Mouse (Mus musculus) CH12.LX (cell line): ENCODE data around the gene Gm7271. TPM values are rescaled to one million over a fixed set of nuclear protein-coding genes. Genes with fewer than 3 reads are reported as not detected.

Source experiments
- DNase-seq: peaks from one replicate; pipeline ENCODE4 v3.0.0-alpha.2; 2013; ENCODE audit errors: extremely low read depth
- H3K27ac ChIP-seq: 2 replicates; pipeline ENCODE4 v1.5.1; 2012; ENCODE audit warnings: low read depth, mild to moderate bottlenecking, control low read depth, moderate library complexity; ENCODE audit not compliant: insufficient read depth
- H3K27me3 ChIP-seq: replicated peaks from 2 replicates; pipeline ENCODE3; 2012; ENCODE audit warnings: inconsistent platforms
- H3K36me3 ChIP-seq, 2 experiments: replicated peaks in 1 of 2; 2 replicates each; pipeline versions ENCODE3 to v1.6.1; 2012; ENCODE audit warnings: inconsistent platforms in 1 of 2, low read length in 1 of 2, mild to moderate bottlenecking in 1 of 2, mixed read lengths in 1 of 2, moderate library complexity in 1 of 2; ENCODE audit not compliant: control insufficient read depth in 1 of 2, insufficient read depth in 1 of 2
- H3K4me1 ChIP-seq, 2 experiments: 2 replicates each; pipeline ENCODE4 v1.6.1; 2012; ENCODE audit warnings: inconsistent platforms in 1 of 2, moderate library complexity in 1 of 2; ENCODE audit not compliant: insufficient read depth in 2 of 2, control insufficient read depth in 1 of 2
- H3K4me2 ChIP-seq: 2 replicates; pipeline ENCODE4 v1.6.1; 2012; ENCODE audit warnings: low read depth, mild to moderate bottlenecking, control low read depth; ENCODE audit not compliant: poor library complexity, insufficient read depth, severe bottlenecking
- H3K4me3 ChIP-seq, 3 experiments: fragments of 150-350 bp in 1 of 3; sonication (generic) in 1 of 3; replicated peaks in 1 of 3; 2 replicates each; pipeline versions ENCODE3 to v1.5.1; 2011 to 2012; ENCODE audit warnings: low read depth in 2 of 3, low read length in 2 of 3, mild to moderate bottlenecking in 2 of 3, moderate library complexity in 2 of 3, control low read depth in 1 of 3, improper control_type of control experiment in 1 of 3, inconsistent platforms in 1 of 3, mixed read lengths in 1 of 3; ENCODE audit not compliant: poor library complexity in 1 of 3
- H3K79me2 ChIP-seq: replicated peaks from 2 replicates; pipeline ENCODE4 v1.6.1; 2012; ENCODE audit warnings: mild to moderate bottlenecking, moderate library complexity; ENCODE audit not compliant: control insufficient read depth, poor library complexity, insufficient read depth, severe bottlenecking; ENCODE audit errors: extremely low read depth
- H3K9ac ChIP-seq: 2 replicates; pipeline ENCODE4 v1.6.1; 2012; ENCODE audit warnings: low read depth, mild to moderate bottlenecking, control low read depth, moderate library complexity; ENCODE audit not compliant: insufficient read depth
- H3K9me3 ChIP-seq: replicated peaks from 2 replicates; pipeline ENCODE3; 2012; ENCODE audit warnings: low read length, inconsistent platforms, mixed read lengths
- BHLHE40 ChIP-seq: IDR thresholded peaks from 2 replicates; pipeline ENCODE4 v1.6.1; 2011; ENCODE audit warnings: mild to moderate bottlenecking, low read depth, low read length, improper control_type of control experiment
- CHD1 ChIP-seq: IDR thresholded peaks from 2 replicates; pipeline ENCODE4 v1.6.1; 2012; ENCODE audit warnings: low read depth, low read length, improper control_type of control experiment, inconsistent platforms
- CHD2 ChIP-seq: IDR thresholded peaks from 2 replicates; pipeline ENCODE4 v1.6.1; 2011; ENCODE audit warnings: low read length, improper control_type of control experiment
- EP300 ChIP-seq: IDR thresholded peaks from 2 replicates; pipeline ENCODE4 v1.6.1; 2011; ENCODE audit warnings: low read length, improper control_type of control experiment
- ETS1 ChIP-seq: conservative IDR thresholded peaks from 2 replicates; pipeline ENCODE4 v1.6.1; 2012; ENCODE audit warnings: low read depth, mild to moderate bottlenecking, inconsistent platforms, low read length, improper control_type of control experiment, moderate library complexity
- GABPA ChIP-seq: IDR thresholded peaks from 2 replicates; pipeline ENCODE4 v1.6.1; 2012; ENCODE audit warnings: low read depth, low read length, improper control_type of control experiment, inconsistent platforms; ENCODE audit not compliant: insufficient replicate concordance
- HCFC1 ChIP-seq: IDR thresholded peaks from 2 replicates; pipeline ENCODE4 v1.6.1; 2012; ENCODE audit warnings: low read depth, mild to moderate bottlenecking, inconsistent platforms, low read length, improper control_type of control experiment
- IRF4 ChIP-seq: IDR thresholded peaks from 2 replicates; pipeline ENCODE4 v1.6.1; 2014; ENCODE audit warnings: low read depth, mild to moderate bottlenecking, inconsistent platforms, low read length, improper control_type of control experiment
- JUN ChIP-seq: IDR thresholded peaks from 2 replicates; pipeline ENCODE4 v1.6.1; 2011; ENCODE audit warnings: low read depth, mild to moderate bottlenecking, low read length, improper control_type of control experiment, moderate library complexity; ENCODE audit not compliant: insufficient read depth
- JUND ChIP-seq: conservative IDR thresholded peaks from 2 replicates; pipeline ENCODE4 v1.6.1; 2011; ENCODE audit warnings: low read depth, low read length, improper control_type of control experiment
- KAT2A ChIP-seq: IDR thresholded peaks from 2 replicates; pipeline ENCODE4 v1.6.1; 2012; ENCODE audit warnings: low read length, improper control_type of control experiment, inconsistent platforms; ENCODE audit not compliant: insufficient replicate concordance
- MAFK ChIP-seq: IDR thresholded peaks from 2 replicates; pipeline ENCODE4 v1.6.1; 2011; ENCODE audit warnings: low read length, improper control_type of control experiment; ENCODE audit not compliant: insufficient replicate concordance
- MAZ ChIP-seq: IDR thresholded peaks from 2 replicates; pipeline ENCODE4 v1.6.1; 2012; ENCODE audit warnings: low read depth, mild to moderate bottlenecking, inconsistent platforms, low read length, improper control_type of control experiment, moderate library complexity
- MEF2A ChIP-seq: IDR thresholded peaks from 2 replicates; pipeline ENCODE4 v1.6.1; 2014; ENCODE audit warnings: low read depth, mild to moderate bottlenecking, inconsistent platforms, low read length, improper control_type of control experiment, borderline replicate concordance
- MXI1 ChIP-seq: IDR thresholded peaks from 2 replicates; pipeline ENCODE4 v1.6.1; 2011; ENCODE audit warnings: mild to moderate bottlenecking, low read depth, low read length, improper control_type of control experiment
- PAX5 ChIP-seq: IDR thresholded peaks from 2 replicates; pipeline ENCODE4 v1.6.1; 2012; ENCODE audit warnings: low read length, inconsistent platforms, mixed read lengths
- POLR2A ChIP-seq: IDR thresholded peaks from 2 replicates; pipeline ENCODE4 v1.6.1; 2011; ENCODE audit warnings: low read depth, mild to moderate bottlenecking, improper control_type of control experiment, low read length
- POLR2AphosphoS2 ChIP-seq: IDR thresholded peaks from 2 replicates; pipeline ENCODE4 v1.6.1; 2011; ENCODE audit warnings: low read depth, low read length, improper control_type of control experiment
- RAD21 ChIP-seq: IDR thresholded peaks from 2 replicates; pipeline ENCODE4 v1.6.1; 2011; ENCODE audit warnings: low read depth, mild to moderate bottlenecking, low read length, improper control_type of control experiment, moderate library complexity
- SIN3A ChIP-seq: IDR thresholded peaks from 2 replicates; pipeline ENCODE4 v1.6.1; 2012; ENCODE audit warnings: low read length, improper control_type of control experiment, inconsistent platforms
- SMC3 ChIP-seq: IDR thresholded peaks from 2 replicates; pipeline ENCODE4 v1.6.1; 2011; ENCODE audit warnings: low read depth, low read length, improper control_type of control experiment
- TBP ChIP-seq: conservative IDR thresholded peaks from 2 replicates; pipeline ENCODE4 v1.6.1; 2011; ENCODE audit warnings: low read depth, low read length, improper control_type of control experiment
- TCF12 ChIP-seq: IDR thresholded peaks from 2 replicates; pipeline ENCODE4 v1.6.1; 2014; ENCODE audit warnings: low read depth, mild to moderate bottlenecking, inconsistent platforms, low read length, improper control_type of control experiment
- UBTF ChIP-seq: IDR thresholded peaks from 2 replicates; pipeline ENCODE4 v1.6.1; 2012; ENCODE audit warnings: low read depth, mild to moderate bottlenecking, inconsistent platforms, low read length, improper control_type of control experiment, moderate library complexity
- USF1 ChIP-seq: IDR thresholded peaks from 2 replicates; pipeline ENCODE4 v1.6.1; 2014; ENCODE audit warnings: low read depth, mild to moderate bottlenecking, inconsistent platforms, low read length, improper control_type of control experiment
- USF2 ChIP-seq: conservative IDR thresholded peaks from 2 replicates; pipeline ENCODE4 v1.6.1; 2011; ENCODE audit warnings: low read depth, low read length, improper control_type of control experiment
- ZC3H11A ChIP-seq: IDR thresholded peaks from 2 replicates; pipeline ENCODE4 v1.6.1; 2012; ENCODE audit warnings: low read depth, mild to moderate bottlenecking, inconsistent platforms, low read length, improper control_type of control experiment
- ZKSCAN1 ChIP-seq: IDR thresholded peaks from 2 replicates; pipeline ENCODE4 v1.6.1; 2012; ENCODE audit warnings: low read depth, inconsistent platforms, low read length, improper control_type of control experiment, borderline replicate concordance
- ZNF384 ChIP-seq: IDR thresholded peaks from 2 replicates; pipeline ENCODE4 v1.6.1; 2012; ENCODE audit warnings: low read depth, low read length, improper control_type of control experiment, inconsistent platforms
- dilution Hi-C: fragments of 300-500 bp; cut with MboI; formaldehyde crosslinking; loops from 2 replicates; pipeline ENCODE4 v1.14.3; 2020; ENCODE audit warnings: low sequenced_read_pairs; ENCODE audit not compliant: extremely low pct_unique_long_range_greater_than_20kb, extremely low pct_ligation_motif_present
- in situ Hi-C: fragments of 300-500 bp; cut with MboI; formaldehyde crosslinking; loops from 3 replicates; pipeline ENCODE4 v1.14.3; 2019; ENCODE audit warnings: low sequenced_read_pairs, low pct_ligation_motif_present, low pct_unique_long_range_greater_than_20kb, mixed read lengths
- polyA plus RNA-seq: library from polyadenylated mRNA; unstranded; fragments of >175 nt; gene quantifications from 2 replicates; pipeline ENCODE4 v1.2.1, GENCODE M21; 2012; ENCODE audit warnings: low read depth; ENCODE audit not compliant: insufficient read length
- total RNA-seq, 2 experiments: library from RNA; depleted of rRNA; stranded (reverse); fragments of 300-350 nt in 1 of 2; fragments of >200 nt in 1 of 2; gene quantifications; 2 replicates each; pipeline ENCODE4 v1.2.3; 2012 to 2014

Gene Gm7271
- total and polyA plus RNA-seq, 3 experiments = not detected

GRCm38 (mm10) chr5:76537578-76537977 is 53.7 kb downstream of the Gm7271 start:
- Histone ChIP-seq H3K4me2 (no peak overlapping the region), H3K4me1 (no peaks in the 10 kb centered on the region), H3K27ac (no peak overlapping the region), H3K9ac (no peak overlapping the region), H3K36me3 (peaks cover 47 to 83% of the 10 kb centered on the region in 2 experiments), H3K79me2 (peaks cover 4% of the 10 kb centered on the region; the same call in 1 of the 2 replicates), H3K27me3 (no peaks in the 10 kb centered on the region), H3K4me3 (no peak overlapping the region), H3K9me3 (no peaks in the 10 kb centered on the region)
- dilution Hi-C loops (no loop called here), in situ Hi-C loops (no loop called here)
- no peak for DNase-seq
- TF ChIP-seq MAZ (no peak), JUND (no peak), POLR2AphosphoS2 (no peak), CHD2 (no peak), PAX5 (no peak), ZC3H11A (no peak), GABPA (no peak), KAT2A (no peak), CHD1 (no peak), UBTF (no peak), HCFC1 (no peak), MEF2A (no peak), MXI1 (no peak), USF2 (no peak), TCF12 (no peak), JUN (no peak), TBP (no peak), ETS1 (no peak)

- H3K9ac ChIP-seq = no peak overlapping the region
- H3K27ac ChIP-seq = no peak overlapping the region
- in situ Hi-C loops = no loop called here
- H3K4me2 ChIP-seq = no peak overlapping the region
- no peaks in the 10 kb centered on the region for H3K9me3 ChIP-seq
- H3K36me3 ChIP-seq = peaks cover 62 to 91% of the 10 kb centered on the region in 2 experiments
- TF ChIP-seq TBP (no peak), EP300 (no peak), ZNF384 (no peak), USF1 (no peak), SMC3 (no peak), MAZ (no peak), ETS1 (no peak), HCFC1 (no peak), UBTF (no peak), IRF4 (no peak), ZKSCAN1 (no peak), RAD21 (no peak), BHLHE40 (no peak), GABPA (no peak), MAFK (no peak), POLR2A (no peak), SIN3A (no peak), CHD1 (no peak), PAX5 (no peak)
- DNase-seq = no peak
- dilution Hi-C loops = no loop called here
- no peak overlapping the region for H3K4me3 ChIP-seq
- H3K4me1 ChIP-seq = no peaks in the 10 kb centered on the region
- no peaks in the 10 kb centered on the region; the same call in 1 of the 2 replicates for H3K79me2 ChIP-seq
- no peaks in the 10 kb centered on the region for H3K27me3 ChIP-seq
Measured at GRCm38 (mm10) chr5:76540181-76540580, 56.3 kb downstream of the Gm7271 start.
